Mouse (Mus musculus) granulocyte monocyte progenitor cell, adult 5-6 weeks (primary cell): ENCODE data around the gene Trpc5. TPM values are rescaled to one million over a fixed set of nuclear protein-coding genes. Genes with fewer than 3 reads are reported as not detected.

ENCODE experiments used
- ATAC-seq: replicated peaks from 2 replicates; pipeline ENCODE4 v1.8.0; 2016; ENCODE audit warnings: mild to moderate bottlenecking, moderate TSS enrichment, inconsistent platforms; ENCODE audit not compliant: poor library complexity, severe bottlenecking
- total RNA-seq, 2 experiments: library from RNA; stranded (forward) in 1 of 2; stranded (reverse) in 1 of 2; fragments of 200-712, 200-1000 nt in 1 of 2; fragments of >200 nt in 1 of 2; fragmentation: Nextera tagmentation in 1 of 2; gene quantifications; 2 replicates each; pipeline ENCODE4 v1.2.3; 2014 to 2017

The Trpc5 gene
- total RNA-seq (2014; fragmentation: Nextera tagmentation), result not detected in 2 replicates
- not detected in 2 replicates for total RNA-seq (2017)

DNA sequence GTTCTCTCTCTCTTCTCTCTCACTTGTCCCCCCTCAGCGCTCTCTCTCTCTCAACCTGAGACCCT, at the start of gene Trpc5:
Gene Trpc5 (minus strand): TSS at position 39 of the 65 bp plus-strand sequence.
- ATAC-seq, result no peak

DNA sequence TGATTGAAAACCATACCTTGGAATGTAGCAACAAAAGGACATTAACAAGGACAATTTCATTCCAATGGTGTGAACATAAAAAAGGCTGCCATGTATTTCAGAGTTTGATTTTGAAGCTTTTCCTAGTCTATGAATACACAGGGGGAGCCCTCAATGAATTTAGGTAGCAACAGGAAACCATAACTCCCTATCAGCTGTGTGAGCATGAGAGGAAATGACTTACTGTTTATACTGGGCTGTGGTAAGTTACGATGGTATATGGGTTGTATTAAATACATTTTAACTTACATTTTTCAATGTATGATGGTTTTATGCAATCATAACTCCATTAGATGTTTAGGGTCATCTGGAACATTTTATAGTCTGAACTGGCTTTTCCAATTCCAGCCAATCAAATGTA, 28.4 kb upstream of the Trpc5 start:
- ATAC-seq, result no peak

DNA sequence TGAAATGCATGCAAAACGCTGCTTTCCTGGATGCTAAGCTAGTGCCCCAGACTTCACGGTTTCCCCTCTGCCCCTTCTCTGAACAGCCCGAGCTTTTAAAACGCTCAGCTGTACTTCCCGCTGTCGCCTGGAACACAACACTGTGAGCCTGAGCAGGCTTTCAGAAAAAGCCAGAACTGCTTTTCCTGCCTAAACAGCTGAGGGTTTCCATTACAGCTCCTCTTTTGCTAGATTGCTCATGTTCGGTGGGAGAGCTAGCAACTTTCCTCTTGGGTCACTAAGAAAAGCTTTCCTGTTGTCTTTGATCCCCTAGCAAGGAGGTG, 1.8 kb upstream of the Trpc5 start:
- ATAC-seq, result no peak

DNA sequence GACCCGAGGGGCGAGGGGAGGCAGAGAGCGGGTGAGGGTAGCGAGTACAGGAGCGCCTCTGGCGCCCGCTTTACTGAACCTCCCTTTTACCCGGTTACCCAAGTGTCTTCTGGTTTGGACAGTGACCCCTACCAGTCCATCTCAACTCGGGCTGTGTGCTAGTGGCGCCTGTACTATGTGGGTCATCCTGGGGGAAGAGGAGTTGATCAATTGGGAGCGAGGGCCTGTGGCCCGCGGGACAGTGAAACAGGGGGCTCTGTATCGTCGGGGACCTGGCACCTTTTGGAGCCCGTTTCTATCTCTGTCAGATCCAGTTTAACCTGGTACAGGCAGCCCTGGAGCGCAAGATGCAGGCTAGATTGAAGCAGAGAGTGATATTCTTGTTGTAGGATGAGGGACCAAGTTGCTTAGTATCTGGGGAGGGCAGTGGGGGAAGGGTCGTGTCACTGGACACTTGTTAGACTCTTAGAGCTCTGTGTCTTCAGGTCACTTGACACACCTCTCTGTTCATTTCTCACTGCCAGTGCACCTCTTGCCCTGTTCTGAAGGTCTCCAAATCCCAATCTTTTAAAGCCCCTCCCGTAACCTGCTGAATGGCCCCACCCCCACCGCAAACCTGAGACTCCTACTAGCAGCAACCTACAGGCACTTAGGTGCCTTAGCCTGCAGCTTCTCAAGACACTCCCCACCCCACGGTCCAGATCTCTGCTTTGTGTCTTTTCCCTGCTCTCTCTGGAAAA, 1.3 kb upstream of the Trpc5 start:
- ATAC-seq, result no peak; the same call in 1 of the 2 replicates

DNA sequence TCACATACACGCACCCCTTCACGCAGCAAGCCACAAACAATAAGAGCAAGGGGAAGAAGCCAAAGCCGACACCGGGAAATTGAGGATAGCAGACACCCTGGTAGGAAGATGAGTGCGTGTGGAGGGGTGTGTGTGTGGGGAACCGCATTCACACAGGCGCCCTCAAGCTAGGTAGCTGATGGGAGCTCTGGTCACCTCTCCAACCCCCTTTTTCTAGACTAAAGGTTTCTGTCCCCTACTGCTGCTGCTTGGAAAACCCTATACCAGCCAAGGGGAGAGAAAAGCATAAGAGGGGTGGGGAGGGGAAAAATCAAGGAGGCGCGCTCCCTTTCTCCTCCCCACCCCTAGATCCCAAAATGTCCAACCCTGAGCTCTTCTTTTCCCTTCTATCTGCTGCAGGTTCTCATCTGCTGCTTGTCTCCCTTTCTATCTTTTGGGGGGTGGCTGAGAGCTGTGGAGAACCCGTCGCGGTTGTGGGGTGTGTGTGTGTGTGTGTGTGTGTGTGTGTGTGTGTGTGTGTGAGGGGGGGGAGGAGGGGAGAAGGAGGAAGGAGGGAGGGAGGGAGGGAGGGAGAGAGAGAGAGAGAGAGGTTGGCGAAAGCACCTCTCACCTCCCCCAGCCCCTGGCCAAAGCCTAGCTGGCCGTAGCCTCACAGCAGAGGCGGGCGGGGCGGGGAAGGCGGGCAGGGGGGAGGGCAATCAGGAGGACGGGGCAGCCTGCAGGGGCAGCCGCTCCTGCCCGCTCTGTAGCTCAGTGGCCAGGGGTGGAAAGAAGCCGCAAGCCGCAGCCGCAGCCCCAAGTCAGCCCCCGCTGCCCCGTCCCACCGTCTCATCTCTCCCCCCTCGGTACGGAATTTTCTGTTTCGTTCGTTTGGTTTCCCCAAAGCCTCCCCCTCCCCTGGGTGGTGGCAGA, 483 bp upstream of the Trpc5 start, which contains the start of gene Rtl4:
Gene Rtl4 (plus strand): TSS at position 701 of the 912 bp plus-strand sequence.
- peak; percentile 52 for ATAC-seq

DNA sequence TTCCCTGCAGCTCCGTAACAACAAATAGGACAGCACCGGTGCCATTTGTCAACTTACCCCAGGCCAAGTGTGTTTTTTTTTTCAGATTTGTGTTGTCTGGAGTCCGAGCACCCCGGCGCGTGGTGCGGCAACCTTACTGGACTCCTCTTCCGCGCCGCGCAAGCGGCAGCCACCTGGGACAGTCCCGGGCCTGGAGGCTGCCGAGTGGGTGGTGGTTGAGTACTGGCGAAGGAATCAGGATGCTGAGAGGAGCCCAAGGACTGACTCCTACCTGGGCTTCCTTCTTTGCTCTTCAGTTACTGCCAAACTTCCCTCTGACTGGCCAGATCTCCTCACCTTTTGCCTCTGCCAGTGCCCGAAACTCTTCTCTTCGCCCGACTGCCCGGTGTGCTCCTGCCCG, 238 bp downstream of the Trpc5 start:
- ATAC-seq, result no peak; the same call in 1 of the 2 replicates

DNA sequence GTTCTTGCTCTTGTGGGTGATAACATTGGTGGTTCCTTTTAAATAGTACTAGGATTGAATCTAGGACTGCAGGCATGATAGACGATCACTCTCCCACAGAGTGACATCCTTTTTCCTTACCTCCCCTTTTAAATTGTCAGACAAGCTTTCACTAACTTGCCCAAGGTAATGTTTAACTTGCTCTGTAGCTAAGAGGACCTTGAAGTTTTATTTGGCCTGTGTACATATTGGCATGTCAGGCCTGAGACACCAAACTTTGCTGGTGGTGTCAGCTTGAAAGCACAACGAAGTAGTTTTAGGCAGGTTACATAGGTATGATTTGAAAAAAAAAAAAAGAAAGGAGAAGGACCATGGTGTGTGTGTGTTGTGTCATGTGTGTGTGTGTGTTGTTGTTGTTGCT, 35.8 kb downstream of the Trpc5 start:
- ATAC-seq, result no peak

DNA sequence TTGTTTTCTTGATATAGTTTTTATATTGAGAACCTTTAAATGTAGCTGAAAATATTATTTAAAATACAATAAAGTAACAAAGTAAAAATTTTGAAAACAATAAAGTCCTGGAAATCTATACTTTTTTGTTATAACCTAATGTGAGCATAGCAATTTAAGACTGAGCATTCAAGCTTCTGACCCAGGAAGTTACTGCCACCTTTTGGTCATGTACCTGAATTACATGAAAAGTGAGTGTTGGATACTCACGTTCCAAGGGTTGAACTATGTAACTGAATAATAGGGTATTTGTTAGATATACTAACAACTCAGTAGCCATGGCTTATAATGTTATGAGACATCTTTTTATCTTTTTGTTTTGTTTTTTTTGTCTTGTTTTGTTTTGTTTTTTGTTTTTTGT, 42.6 kb downstream of the Trpc5 start:
- no peak for ATAC-seq

DNA sequence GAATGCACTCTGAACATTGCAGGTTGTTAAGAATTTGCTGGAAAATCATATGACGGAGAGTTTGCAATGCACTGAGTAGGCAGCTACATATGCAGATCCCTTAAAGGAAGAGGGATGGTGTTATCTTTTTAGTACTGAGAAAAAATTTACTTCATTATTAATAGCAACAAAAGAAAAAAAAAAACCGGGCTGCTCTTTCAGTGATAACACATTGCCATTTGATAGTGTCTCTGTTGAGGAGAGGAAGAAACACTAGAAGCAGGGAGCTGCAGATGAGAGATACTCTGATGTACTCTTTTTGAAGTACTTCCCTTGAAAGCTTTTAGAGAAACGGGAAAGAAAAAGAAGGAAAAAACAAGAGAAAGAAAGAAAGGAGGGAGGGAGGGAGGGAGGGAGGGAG, 43.2 kb downstream of the Trpc5 start:
- no peak for ATAC-seq

DNA sequence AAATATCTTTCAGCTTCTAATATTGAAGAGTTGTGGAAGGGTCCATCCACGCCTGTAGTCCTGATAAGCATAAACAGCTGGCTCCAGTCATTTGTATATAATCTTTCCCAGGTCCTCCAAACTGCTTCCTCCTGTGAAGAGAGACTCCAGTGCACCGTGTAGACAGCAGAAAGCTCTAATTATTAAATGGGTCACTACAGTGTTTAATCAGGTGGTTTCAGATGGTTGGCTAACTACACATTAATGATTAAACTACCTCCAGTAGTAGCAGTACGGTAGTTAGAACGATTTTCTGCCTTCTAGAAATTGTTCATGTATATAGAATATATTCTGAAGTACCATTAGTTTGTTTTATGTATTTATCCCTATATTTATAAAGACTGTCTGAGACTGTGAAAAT, 75.2 kb downstream of the Trpc5 start:
- no peak for ATAC-seq

DNA sequence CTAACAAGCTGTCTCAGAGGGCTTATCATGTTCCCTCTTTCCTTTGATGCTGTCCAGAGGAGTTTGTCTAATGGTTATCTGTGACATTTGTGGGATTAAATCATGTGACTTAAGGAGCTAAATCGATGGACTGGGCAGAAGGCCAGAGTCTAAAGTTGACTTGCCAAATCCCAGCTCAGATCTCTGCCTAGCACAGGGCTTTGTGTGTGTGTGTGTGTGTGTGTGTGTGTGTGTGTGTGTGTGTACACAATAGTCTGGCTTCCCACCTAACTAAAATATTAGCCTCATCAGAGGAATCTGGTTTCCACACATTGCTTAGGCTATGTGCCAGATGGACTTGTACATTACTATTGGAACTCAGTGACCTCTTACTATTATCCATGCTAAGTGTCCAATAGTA, 151.5 kb downstream of the Trpc5 start:
- no peak for ATAC-seq

DNA sequence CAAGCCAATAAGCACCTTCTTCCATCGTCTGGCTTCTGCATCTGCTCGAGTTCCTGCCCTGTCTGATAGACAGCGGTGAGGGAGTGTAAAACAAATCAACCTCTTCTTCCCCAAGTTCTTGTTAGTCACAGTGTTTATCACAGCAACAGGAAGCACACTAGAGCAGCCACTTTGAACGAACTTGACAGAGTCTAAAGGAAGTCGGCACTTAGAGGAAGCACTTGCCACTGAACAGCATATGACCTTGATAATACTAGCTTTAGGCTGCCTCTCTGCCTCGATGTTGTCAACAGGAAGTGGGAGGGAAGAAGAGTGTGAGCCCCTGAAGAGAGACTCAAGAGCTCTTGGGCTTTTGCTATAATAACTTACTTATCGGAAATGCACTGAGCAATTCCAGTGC, 161.9 kb downstream of the Trpc5 start:
- 0 out of 2 replicates have a peak, but pooled peaks have one; percentile 17 for ATAC-seq

DNA sequence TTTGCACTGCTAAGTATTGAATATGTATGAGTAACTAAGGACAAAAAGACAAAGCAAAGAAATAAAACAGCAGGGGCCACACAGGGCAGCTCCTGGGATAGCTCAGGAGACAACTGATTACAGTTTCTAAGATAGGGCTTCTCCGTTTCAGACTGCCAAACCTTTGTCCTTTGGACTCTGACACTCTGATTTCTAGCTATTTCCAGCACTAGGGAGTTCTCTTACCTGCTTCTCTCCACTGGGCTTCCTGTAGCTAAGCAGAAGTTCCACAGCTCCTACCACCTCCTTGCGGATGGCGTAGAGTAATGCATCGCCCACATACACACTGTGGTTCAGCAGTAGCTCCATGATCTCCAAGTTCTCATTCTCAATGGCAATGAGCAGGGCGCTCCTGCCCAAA, 164.7 kb downstream of the Trpc5 start:
- no peak for ATAC-seq

DNA sequence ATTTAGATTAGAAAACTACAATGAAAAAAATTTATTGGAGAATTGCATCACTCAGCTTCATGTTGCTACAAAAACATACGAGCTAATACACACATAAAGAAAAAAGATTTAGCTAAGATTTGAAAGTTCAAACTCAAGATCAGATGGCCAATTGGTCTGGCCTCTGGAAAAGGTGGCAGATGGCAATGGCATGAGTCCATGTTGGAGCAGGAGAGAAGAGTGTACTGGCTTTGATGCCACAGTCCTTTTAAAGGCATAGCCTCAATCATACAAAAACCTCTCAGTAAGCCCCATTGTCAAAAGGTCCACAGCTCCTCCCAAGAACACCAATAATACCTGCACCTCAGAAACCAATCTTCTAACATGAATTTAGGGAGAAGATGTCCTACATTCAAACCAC, 196.6 kb downstream of the Trpc5 start:
- no peak for ATAC-seq

DNA sequence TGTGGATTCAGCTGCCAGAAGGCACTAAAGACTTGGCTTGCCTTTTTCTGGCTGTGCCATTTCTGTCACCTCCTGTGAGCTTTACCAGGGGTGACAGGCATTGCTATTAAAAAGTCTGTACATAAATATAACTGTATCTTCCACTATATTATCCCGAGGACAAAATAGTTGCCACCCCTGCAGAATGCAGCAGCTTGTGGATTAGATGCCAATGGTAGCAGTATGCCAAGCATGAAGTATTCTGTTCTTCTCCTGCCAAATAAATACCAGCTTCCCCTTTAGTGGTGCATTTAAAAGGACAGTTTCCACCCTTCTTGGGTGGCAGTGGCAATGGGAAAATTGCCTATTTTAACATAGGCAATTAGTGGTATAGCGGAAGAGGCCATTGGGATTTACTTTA, 223.6 kb downstream of the Trpc5 start:
- ATAC-seq, result no peak

DNA sequence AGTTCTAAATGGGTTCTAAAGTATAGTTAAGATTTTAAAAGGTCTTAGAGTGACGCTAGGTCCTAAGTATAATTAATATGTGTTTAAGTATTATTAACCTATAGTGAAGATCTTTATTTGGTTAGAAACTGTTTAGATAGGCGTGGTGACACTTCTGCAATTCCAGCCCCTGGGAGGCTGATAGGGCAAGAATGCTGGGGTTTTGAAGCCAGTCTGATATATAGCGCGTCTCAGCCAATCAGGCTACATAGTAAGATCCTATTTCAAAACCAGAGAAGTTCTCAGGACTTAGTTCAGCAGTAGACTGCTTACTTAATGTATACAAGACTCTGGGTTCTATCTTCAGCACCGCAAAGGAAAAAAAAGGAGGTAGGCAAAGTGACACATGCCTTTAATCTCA, 231.7 kb downstream of the Trpc5 start, which contains the start of gene Trpc5os:
Gene Trpc5os (plus strand): TSS at position 301 of the 400 bp plus-strand sequence.
- ATAC-seq, result no peak

DNA sequence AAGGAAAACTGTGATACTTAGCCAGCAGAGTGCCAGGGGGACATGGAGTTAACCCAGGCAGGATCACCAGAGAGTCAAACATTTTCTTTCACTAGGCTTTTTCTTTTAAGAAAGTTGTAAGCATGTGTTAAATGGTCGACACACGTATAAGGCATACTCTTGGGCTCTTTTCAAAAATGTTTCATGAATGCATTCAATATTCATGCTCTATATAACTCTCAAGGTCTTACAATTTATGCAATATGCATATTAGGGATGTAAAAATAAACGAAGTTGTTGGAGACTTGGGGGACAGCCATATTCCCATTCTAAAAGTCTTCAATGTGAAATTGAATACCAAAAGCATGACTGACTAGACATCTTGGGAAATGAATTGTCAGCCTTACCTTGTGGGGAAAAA, 264.1 kb downstream of the Trpc5 start:
- ATAC-seq, result no peak

DNA sequence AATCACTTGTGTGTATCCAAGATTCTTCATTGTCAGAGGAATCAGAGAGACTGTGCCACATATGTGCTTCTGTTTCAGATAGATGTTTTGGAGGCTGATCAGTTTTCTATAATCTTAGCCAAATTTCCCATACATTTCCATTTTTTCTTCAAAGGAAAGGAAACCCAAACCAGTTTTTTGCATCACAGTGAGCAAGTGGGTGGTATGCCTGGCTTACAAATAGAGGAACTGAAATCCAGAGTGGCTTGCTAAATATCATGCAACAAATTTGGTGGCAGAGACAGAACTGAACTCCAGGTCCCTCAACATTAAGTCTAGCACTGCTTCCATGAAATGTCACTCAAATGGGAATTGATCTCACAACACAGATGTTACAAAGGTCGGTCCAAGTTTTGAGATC, 266.9 kb downstream of the Trpc5 start:
- peak; percentile 61 for ATAC-seq

DNA sequence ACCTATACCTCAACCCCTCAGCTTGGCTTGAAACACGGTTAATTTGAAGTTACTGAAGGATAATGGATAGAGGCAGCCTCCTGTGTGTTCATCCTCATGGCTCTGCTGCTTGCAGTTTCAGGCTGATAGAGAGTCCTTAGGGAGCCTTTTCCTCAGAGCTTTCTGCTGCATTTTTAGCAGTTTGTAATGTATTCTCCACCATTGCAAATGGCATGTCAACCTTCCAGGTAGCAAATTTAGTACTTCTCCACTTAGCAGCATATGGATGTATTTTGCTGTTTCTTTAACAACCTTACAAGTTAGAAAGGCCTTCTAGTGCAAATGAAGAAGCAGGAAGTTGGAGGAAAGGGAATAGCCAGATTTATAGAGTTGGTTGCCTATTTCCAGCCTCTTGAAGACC, 267.7 kb downstream of the Trpc5 start:
- ATAC-seq, result no peak

DNA sequence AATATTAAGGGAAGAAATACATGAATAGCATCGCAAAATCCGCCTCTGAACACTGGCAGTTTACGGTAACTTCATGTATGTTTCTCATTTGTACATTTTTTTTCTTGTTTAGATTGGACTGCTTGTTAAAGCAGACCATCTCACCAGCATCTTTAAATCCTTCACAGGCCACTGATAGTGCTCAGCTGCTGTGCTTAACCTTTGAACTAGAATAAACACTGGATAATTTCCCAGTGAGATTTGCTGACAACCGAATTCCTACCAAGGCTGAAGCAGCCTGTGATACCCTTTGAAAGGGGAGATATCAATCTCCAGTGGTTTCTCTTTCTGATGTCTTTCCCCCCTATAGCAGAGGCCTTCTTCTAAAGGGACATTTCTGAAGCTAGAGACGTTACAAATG, 279.9 kb downstream of the Trpc5 start:
- ATAC-seq, result no peak

DNA sequence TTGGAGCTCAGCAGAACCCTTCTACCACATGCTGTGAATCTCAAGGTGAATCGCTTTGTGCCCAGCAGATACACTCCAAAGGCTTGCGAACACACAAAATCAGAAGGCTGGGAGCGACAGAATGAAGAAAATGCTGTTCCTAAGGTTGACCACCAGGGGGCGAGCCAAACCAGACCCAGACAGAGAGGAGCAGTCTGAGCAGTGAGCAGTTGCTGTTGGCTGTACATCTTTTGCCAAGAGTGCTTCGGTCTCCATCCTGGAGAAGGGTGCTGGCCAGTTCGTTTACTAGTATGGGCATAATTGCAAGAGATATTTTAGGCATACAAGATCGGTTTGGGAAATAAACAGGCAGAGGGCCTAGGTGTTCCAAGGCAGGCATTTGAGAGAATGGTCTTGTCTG, 284.5 kb downstream of the Trpc5 start:
- peak; percentile 63 for ATAC-seq

DNA sequence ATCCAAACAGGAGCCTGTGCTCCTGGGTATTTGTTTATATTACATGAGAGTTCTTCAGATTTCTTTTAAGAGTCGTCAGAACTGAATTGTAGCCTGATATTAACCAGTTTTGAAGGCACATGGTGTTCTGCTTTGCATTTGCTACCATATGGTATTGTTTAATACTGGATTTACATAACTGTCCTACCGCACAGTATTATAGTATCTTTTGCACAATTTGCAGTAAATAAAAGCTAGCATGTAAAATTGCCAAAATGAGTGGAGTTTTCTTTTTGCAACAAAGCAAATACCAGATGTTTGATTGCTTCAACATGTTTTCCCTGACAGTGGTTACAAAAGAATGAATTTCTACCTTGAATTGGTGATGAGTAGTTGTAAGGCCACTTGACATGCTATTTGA, 313.8 kb downstream of the Trpc5 start:
- ATAC-seq, result no peak
